Mouse (Mus musculus): ENCODE data around the gene Gm20498. TPM values are rescaled to one million over a fixed set of nuclear protein-coding genes. Genes with fewer than 3 reads are reported as not detected.
"Not testable (repeated sequence)": the region's sequence is repeated elsewhere in the genome, so short reads cannot be mapped to it uniquely, and the experiment has no call there.

The Gm20498 gene
- 27.0 and 31.3 TPM in 2 replicates for polyA plus RNA-seq (2014; fragmentation: Nextera tagmentation; extraction: Ambion mirVana)

DNA sequence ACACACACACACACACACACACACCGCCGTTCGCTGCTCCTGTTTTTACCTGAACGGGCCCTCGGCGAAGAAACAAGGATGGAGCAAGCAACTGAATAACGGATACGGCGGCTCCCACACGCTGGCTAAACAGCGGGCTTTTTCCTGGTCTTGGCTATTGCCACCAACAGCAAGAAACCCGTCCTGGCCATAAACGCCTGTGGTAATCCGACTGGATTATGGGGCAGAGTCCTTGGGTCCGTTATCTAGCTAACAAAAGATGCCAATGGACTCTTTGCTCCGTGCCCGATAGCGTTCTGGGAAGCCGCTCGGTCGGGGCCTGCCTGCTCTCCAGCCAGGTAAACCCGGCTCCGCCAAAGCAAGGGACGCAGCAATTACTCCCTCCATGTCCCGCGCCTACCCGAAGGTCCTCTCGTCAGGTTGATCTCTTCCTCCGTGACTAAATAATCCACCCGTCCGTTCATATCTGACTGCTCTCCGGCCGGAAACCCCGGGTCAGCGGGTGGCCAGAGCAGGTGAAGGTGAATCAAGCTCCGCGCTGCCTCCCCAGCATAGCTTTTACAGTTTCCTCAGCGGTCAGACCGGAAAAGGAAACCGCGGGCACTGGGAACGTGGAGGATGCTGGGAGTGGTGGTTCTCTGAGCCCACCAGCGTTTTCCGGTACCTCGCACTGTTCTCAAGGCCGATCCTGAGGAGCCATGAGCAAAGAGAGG is at the start of gene Gm20498, which contains the start of gene Synj2bp:
Gene Gm20498, minus strand, starts transcription at position 590 of the 713 bp plus-strand sequence.
Gene Synj2bp, minus strand, starts transcription at position 596 of the 713 bp plus-strand sequence.
- H3K9me3 ChIP-seq (ENCODE audit: control insufficient read depth, low read length), result no peaks in the 10 kb centered on the region
- DNase-seq (ENCODE audit: low spot score) (peak; percentile 85), ATAC-seq (ENCODE audit: low FRiP score) (peak; percentile 91)
- no peaks in the 10 kb centered on the region for H3K36me3 ChIP-seq (ENCODE audit: control insufficient read depth, insufficient read depth, low read length)
- under 1% methylated on average over 46 of the region's 46 CpGs for WGBS
- peak within 1 kb of the TSS; percentile 54 for H3K4me2 ChIP-seq (replicated peaks; ENCODE audit: low read depth, low read length)
- H3K27ac ChIP-seq (ENCODE audit: low read depth, low read length), result no peak within 1 kb of the TSS
- peak within 1 kb of the TSS; percentile 49 for H3K9ac ChIP-seq (ENCODE audit: low read depth, low read length)
- no peaks in the 10 kb centered on the region for H3K4me1 ChIP-seq (replicated peaks; ENCODE audit: control insufficient read depth, insufficient read depth, low read length)
- no peaks in the 10 kb centered on the region for H3K27me3 ChIP-seq (ENCODE audit: control insufficient read depth, insufficient read depth, low read length)
- H3K4me3 ChIP-seq (ENCODE audit: low read depth, low read length), result peak within 1 kb of the TSS; percentile 53

DNA sequence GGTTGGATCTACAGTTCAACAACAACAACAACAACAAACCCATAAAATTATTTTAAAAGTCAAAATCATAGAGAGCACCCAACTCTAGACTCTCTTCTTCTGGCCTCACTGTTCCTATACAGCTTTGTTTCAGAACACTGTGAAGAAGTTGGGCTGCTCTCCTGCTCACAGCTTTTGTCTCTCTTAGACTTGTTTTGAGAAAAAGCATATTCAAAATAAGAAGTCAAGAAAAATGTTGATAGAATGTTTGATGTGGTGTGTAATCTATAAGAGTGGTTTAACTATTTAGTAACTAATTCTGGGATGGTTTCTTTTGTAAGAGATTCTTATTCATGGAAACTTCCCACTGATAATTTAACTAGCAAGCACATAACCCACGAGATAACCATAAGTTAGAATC is 35.7 kb upstream of the Gm20498 start, which contains the start of gene Adam21:
Gene Adam21, minus strand, starts transcription at position 101 of the 400 bp plus-strand sequence.
- ATAC-seq (ENCODE audit: low FRiP score) (no peak), DNase-seq (ENCODE audit: low spot score) (no peak)
- Histone ChIP-seq H3K4me2 (replicated peaks; ENCODE audit: low read depth, low read length) (no peak within 1 kb of the TSS), H3K27me3 (ENCODE audit: control insufficient read depth, insufficient read depth, low read length) (no peaks in the 10 kb centered on the region), H3K36me3 (ENCODE audit: control insufficient read depth, insufficient read depth, low read length) (no peaks in the 10 kb centered on the region), H3K27ac (ENCODE audit: low read depth, low read length) (no peak within 1 kb of the TSS), H3K9ac (ENCODE audit: low read depth, low read length) (no peak within 1 kb of the TSS), H3K9me3 (ENCODE audit: control insufficient read depth, low read length) (no peaks in the 10 kb centered on the region), H3K4me1 (replicated peaks; ENCODE audit: control insufficient read depth, insufficient read depth, low read length) (no peaks in the 10 kb centered on the region), H3K4me3 (ENCODE audit: low read depth, low read length) (no peak within 1 kb of the TSS)
- 96% methylated on average over 1 of the region's 1 CpGs for WGBS

DNA sequence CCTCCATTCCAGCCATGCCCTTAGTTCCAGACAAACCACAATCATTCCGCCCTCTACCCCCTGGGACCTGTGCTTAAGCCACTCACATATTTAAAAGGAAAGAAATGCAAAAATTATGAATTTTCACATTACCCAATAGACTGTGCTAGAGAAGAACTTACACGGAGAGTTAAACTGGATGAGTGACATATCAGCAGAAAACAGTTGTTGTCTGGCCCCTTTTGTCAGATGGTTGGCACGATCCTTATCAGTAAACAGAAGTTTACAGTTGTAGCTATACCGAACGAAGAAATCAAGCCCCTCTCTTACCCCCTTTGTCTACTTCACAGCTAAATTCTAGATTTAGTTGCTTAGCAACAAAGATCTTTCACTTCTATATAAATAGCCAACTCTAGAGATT is 35.2 kb upstream of the Gm20498 start:
- H3K27ac ChIP-seq (ENCODE audit: low read depth, low read length), result no peak overlapping the region
- H3K4me2 ChIP-seq (replicated peaks; ENCODE audit: low read depth, low read length), result no peak overlapping the region
- H3K9me3 ChIP-seq (ENCODE audit: control insufficient read depth, low read length), result no peaks in the 10 kb centered on the region
- no peak overlapping the region for H3K9ac ChIP-seq (ENCODE audit: low read depth, low read length)
- no peak overlapping the region for H3K4me3 ChIP-seq (ENCODE audit: low read depth, low read length)
- 85% methylated on average over 5 of the region's 5 CpGs for WGBS
- no peaks in the 10 kb centered on the region for H3K27me3 ChIP-seq (ENCODE audit: control insufficient read depth, insufficient read depth, low read length)
- ATAC-seq (ENCODE audit: low FRiP score) (no peak), DNase-seq (ENCODE audit: low spot score) (no peak)
- H3K4me1 ChIP-seq (replicated peaks; ENCODE audit: control insufficient read depth, insufficient read depth, low read length), result no peaks in the 10 kb centered on the region
- H3K36me3 ChIP-seq (ENCODE audit: control insufficient read depth, insufficient read depth, low read length), result no peaks in the 10 kb centered on the region

DNA sequence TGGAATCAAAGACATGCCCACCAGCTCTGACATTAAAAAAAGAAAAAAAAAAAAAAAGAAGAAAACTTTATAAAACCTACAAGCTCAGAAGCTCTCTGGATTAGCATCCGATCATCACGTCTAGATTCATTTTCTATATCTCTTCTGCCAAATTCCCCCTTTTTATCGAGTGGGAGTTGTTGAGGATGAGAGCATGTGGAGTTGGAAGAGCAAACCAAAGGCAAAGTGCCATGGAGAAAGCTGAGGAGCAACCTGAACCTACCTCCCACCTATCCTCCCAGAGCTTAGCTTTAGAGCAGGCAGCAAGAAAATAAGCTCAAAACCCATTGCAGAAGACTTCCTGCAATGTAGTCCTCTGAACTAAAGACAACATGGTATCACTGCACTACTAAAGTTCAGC is 31.5 kb upstream of the Gm20498 start:
- Histone ChIP-seq H3K9me3 (ENCODE audit: control insufficient read depth, low read length) (no peaks in the 10 kb centered on the region), H3K27ac (ENCODE audit: low read depth, low read length) (no peak overlapping the region), H3K4me1 (replicated peaks; ENCODE audit: control insufficient read depth, insufficient read depth, low read length) (no peaks in the 10 kb centered on the region), H3K27me3 (ENCODE audit: control insufficient read depth, insufficient read depth, low read length) (no peaks in the 10 kb centered on the region), H3K9ac (ENCODE audit: low read depth, low read length) (no peak overlapping the region), H3K4me2 (replicated peaks; ENCODE audit: low read depth, low read length) (no peak overlapping the region), H3K36me3 (ENCODE audit: control insufficient read depth, insufficient read depth, low read length) (no peaks in the 10 kb centered on the region), H3K4me3 (ENCODE audit: low read depth, low read length) (no peak overlapping the region)
- 93% methylated on average over 3 of the region's 3 CpGs for WGBS
- no peak for DNase-seq (ENCODE audit: low spot score)
- ATAC-seq (ENCODE audit: low FRiP score), result no peak

DNA sequence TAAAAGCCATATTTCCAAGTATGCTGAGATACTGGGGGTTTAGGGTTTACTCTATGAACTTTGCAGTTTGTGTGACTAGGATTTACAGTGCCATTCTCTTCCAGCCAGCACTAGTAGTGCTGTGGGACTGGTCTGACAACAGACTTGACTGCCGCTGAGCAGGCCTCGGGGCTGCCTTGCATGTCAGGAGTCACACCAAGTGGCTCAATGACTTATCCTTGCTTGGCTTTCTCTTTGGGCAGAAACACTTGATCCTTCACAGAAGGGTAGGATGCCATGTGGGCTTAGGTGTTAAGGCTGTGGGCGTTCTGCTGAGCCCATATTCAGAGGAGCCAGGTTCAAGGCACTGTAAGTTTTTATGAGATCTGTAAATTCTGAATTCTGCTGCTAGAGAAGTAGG is 16.6 kb upstream of the Gm20498 start:
- Histone ChIP-seq H3K9ac (ENCODE audit: low read depth, low read length) (no peak overlapping the region), H3K9me3 (ENCODE audit: control insufficient read depth, low read length) (no peaks in the 10 kb centered on the region), H3K27ac (ENCODE audit: low read depth, low read length) (no peak overlapping the region), H3K36me3 (ENCODE audit: control insufficient read depth, insufficient read depth, low read length) (no peaks in the 10 kb centered on the region), H3K4me2 (replicated peaks; ENCODE audit: low read depth, low read length) (no peak overlapping the region), H3K27me3 (ENCODE audit: control insufficient read depth, insufficient read depth, low read length) (no peaks in the 10 kb centered on the region), H3K4me3 (ENCODE audit: low read depth, low read length) (no peak overlapping the region), H3K4me1 (replicated peaks; ENCODE audit: control insufficient read depth, insufficient read depth, low read length) (no peaks in the 10 kb centered on the region)
- 79% methylated on average over 3 of the region's 3 CpGs for WGBS
- no peak for DNase-seq (ENCODE audit: low spot score)
- no peak for ATAC-seq (ENCODE audit: low FRiP score)

DNA sequence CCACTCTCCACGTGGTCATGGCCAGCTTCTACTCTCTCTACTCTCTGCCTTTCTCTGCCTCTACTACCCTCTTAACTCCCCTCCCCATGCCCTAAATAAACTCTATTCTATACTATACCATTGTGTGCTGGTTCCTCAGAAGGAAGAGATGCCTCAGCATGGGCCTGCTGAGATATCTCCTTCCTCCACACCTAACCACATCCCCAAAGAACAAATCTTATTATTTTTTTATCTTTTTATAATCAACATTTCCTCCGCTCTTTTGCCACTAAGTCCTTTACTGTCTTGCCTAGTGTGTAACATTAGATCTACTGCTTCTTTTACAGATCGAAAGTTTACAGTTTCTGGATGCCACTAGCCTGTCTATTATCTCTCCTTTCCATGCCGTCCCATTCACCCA is 14.5 kb upstream of the Gm20498 start:
- H3K4me2 ChIP-seq (replicated peaks; ENCODE audit: low read depth, low read length), result no peak overlapping the region
- no peak overlapping the region for H3K4me3 ChIP-seq (ENCODE audit: low read depth, low read length)
- ATAC-seq (ENCODE audit: low FRiP score) (no peak), DNase-seq (ENCODE audit: low spot score) (no peak)
- no peaks in the 10 kb centered on the region for H3K4me1 ChIP-seq (replicated peaks; ENCODE audit: control insufficient read depth, insufficient read depth, low read length)
- H3K36me3 ChIP-seq (ENCODE audit: control insufficient read depth, insufficient read depth, low read length), result no peaks in the 10 kb centered on the region
- no peak overlapping the region for H3K27ac ChIP-seq (ENCODE audit: low read depth, low read length)
- no peaks in the 10 kb centered on the region for H3K27me3 ChIP-seq (ENCODE audit: control insufficient read depth, insufficient read depth, low read length)
- 73% methylated on average over 4 of the region's 4 CpGs for WGBS
- H3K9ac ChIP-seq (ENCODE audit: low read depth, low read length), result no peak overlapping the region
- no peaks in the 10 kb centered on the region for H3K9me3 ChIP-seq (ENCODE audit: control insufficient read depth, low read length)

DNA sequence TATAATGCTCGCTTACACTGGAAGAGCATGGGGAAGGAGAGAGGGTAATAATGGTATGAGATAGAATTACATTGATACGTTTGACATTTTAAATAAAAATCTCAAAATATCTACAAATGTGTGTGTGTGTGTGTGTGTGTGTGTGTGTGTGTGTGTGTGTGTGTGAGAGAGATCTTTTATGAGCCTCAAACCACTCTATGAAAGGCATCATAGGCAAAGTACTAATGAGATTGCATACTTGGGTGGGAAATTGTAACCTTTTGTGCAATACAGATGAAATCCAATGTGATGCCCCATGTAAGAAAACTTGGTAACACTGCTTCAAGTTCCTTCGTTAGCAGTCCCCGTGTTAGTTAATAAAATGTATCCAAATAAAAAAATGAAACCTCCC is 319 bp upstream of the Gm20498 start:
- H3K9me3 ChIP-seq (ENCODE audit: control insufficient read depth, low read length), result no peaks in the 10 kb centered on the region
- peak overlapping the region; percentile 53 for H3K4me3 ChIP-seq (ENCODE audit: low read depth, low read length)
- no peak for DNase-seq (ENCODE audit: low spot score)
- H3K9ac ChIP-seq (ENCODE audit: low read depth, low read length), result peak overlapping the region; percentile 49
- ATAC-seq (ENCODE audit: low FRiP score), result no peak; the same call in 1 of the 2 replicates
- peak overlapping the region; percentile 54 for H3K4me2 ChIP-seq (replicated peaks; ENCODE audit: low read depth, low read length)
- 33% methylated on average over 4 of the region's 4 CpGs for WGBS
- no peak overlapping the region for H3K27ac ChIP-seq (ENCODE audit: low read depth, low read length)
- H3K27me3 ChIP-seq (ENCODE audit: control insufficient read depth, insufficient read depth, low read length), result no peaks in the 10 kb centered on the region
- H3K36me3 ChIP-seq (ENCODE audit: control insufficient read depth, insufficient read depth, low read length), result no peaks in the 10 kb centered on the region
- no peaks in the 10 kb centered on the region for H3K4me1 ChIP-seq (replicated peaks; ENCODE audit: control insufficient read depth, insufficient read depth, low read length)

DNA sequence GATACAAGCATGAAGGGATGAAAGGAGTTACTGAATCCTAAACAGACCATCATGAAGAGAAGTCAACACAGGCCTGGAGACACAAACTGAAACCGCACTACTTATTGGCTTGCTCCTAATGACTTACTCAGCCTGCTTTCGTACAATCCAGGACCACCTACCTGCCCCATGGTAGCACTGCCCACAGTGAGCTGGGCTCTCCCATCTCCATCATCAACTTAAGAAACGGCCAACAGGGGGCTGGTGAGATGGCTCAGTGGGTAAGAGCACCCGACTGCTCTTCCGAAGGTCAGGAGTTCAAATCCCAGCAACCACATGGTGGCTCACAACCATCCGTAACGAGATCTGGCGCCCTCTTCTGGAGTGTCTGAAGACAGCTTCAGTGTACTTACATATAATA is 2.1 kb downstream of the Gm20498 start:
- H3K9ac ChIP-seq (ENCODE audit: low read depth, low read length); H3K27ac ChIP-seq (ENCODE audit: low read depth, low read length); H3K4me1 ChIP-seq (replicated peaks; ENCODE audit: control insufficient read depth, insufficient read depth, low read length); H3K27me3 ChIP-seq (ENCODE audit: control insufficient read depth, insufficient read depth, low read length); H3K4me2 ChIP-seq (replicated peaks; ENCODE audit: low read depth, low read length); H3K36me3 ChIP-seq (ENCODE audit: control insufficient read depth, insufficient read depth, low read length); H3K4me3 ChIP-seq (ENCODE audit: low read depth, low read length); DNase-seq (ENCODE audit: low spot score); ATAC-seq (ENCODE audit: low FRiP score); H3K9me3 ChIP-seq (ENCODE audit: control insufficient read depth, low read length): not testable (repeated sequence)
- WGBS, result 80% methylated on average over 5 of the region's 8 CpGs

DNA sequence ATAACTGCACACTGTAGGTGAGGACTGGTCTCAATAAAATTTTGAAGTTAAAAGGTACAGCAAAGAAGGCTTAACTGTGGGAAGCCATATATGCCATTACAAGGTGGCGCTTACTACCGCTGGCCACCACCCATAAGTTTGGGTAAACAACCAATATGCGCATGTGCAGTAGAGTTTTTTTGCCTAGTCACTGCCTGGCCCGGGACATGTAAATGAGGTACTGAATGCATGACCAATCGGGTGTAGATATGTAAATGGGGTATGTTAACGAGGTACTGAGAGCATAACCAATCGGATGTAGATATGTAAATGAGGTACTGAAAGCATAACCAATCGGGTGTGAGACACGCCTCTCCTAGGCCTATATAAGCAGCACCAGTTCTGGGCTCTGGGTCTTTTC is 35.8 kb downstream of the Gm20498 start:
- ATAC-seq (ENCODE audit: low FRiP score); H3K9ac ChIP-seq (ENCODE audit: low read depth, low read length); H3K36me3 ChIP-seq (ENCODE audit: control insufficient read depth, insufficient read depth, low read length); H3K4me2 ChIP-seq (replicated peaks; ENCODE audit: low read depth, low read length); H3K4me3 ChIP-seq (ENCODE audit: low read depth, low read length); H3K27ac ChIP-seq (ENCODE audit: low read depth, low read length); H3K4me1 ChIP-seq (replicated peaks; ENCODE audit: control insufficient read depth, insufficient read depth, low read length); H3K27me3 ChIP-seq (ENCODE audit: control insufficient read depth, insufficient read depth, low read length); DNase-seq (ENCODE audit: low spot score); H3K9me3 ChIP-seq (ENCODE audit: control insufficient read depth, low read length): not testable (repeated sequence)
- 98% methylated on average over 9 of the region's 9 CpGs for WGBS

Measured in hindbrain, embryonic 11.5 days (tissue).